ENCODE assay signal across 25 mouse cellular contexts in genomic region chr8:30551051-30551450, GRCm38 (mm10).
"Had no signal": no experiment of that assay in that cellular context is flagged by ENCODE, and none has a peak within 500 bp of the region (broad histone marks: within the 10 kb centered on the region; RNA-seq: fewer than 3 reads in every experiment).

No protein-coding gene starts in this region.

- H3K9ac ChIP-seq: heart, embryonic 13.5 days; heart, embryonic 15.5 days; hindbrain, embryonic 14.5 days; kidney, embryonic 15.5 days; limb, embryonic 12.5 days; limb, embryonic 15.5 days; liver, embryonic 12.5 days; liver, embryonic 14.5 days had no signal

- H3K9me3 ChIP-seq: heart, embryonic 13.5 days; heart, embryonic 15.5 days; kidney, embryonic 15.5 days; limb, embryonic 12.5 days; limb, embryonic 15.5 days; liver, embryonic 12.5 days had no signal

- H3K27me3 ChIP-seq: heart, embryonic 13.5 days; heart, embryonic 15.5 days; kidney, embryonic 15.5 days; limb, embryonic 12.5 days; limb, embryonic 15.5 days; liver, embryonic 12.5 days had no signal

- H3K4me3 ChIP-seq: heart, adult 2 months; heart, embryonic 13.5 days; heart, embryonic 15.5 days; kidney, embryonic 15.5 days; limb, embryonic 12.5 days; limb, embryonic 15.5 days; liver, embryonic 12.5 days had no signal

- H3K36me3 ChIP-seq: heart, embryonic 13.5 days; heart, embryonic 15.5 days; kidney, embryonic 15.5 days; limb, embryonic 12.5 days; limb, embryonic 15.5 days; liver, embryonic 12.5 days had no signal

- H3K4me2 ChIP-seq: heart, embryonic 11.5 days; heart, embryonic 13.5 days; heart, embryonic 15.5 days; hindbrain, embryonic 14.5 days; kidney, embryonic 15.5 days; limb, embryonic 12.5 days; limb, embryonic 15.5 days; liver, embryonic 12.5 days had no signal

- H3K4me1 ChIP-seq: heart, embryonic 13.5 days; heart, embryonic 15.5 days; kidney, embryonic 15.5 days; limb, embryonic 12.5 days; limb, embryonic 15.5 days; liver, embryonic 12.5 days had no signal

- DNase-seq: gastrocnemius, postnatal 14 days; gastrocnemius, postnatal 36 days; heart, adult 11 months; heart, adult 2 months; heart, postnatal 14 days; heart, postnatal 36 days; kidney, adult 11 months; kidney, adult 2 months; kidney, adult 9 months; kidney, postnatal 14 days; kidney, postnatal 36 days; layer of hippocampus, adult 9-11 months; layer of hippocampus, postnatal 36 days had no signal

- ATAC-seq: hindbrain, embryonic 16.5 days; intestine, embryonic 16.5 days; liver, embryonic 12.5 days had no signal

- H3K27ac ChIP-seq: heart, adult 2 months; heart, embryonic 13.5 days; heart, embryonic 15.5 days; hindbrain, embryonic 14.5 days; kidney, embryonic 15.5 days; kidney, postnatal 0 days; limb, embryonic 12.5 days; limb, embryonic 15.5 days; liver, embryonic 12.5 days; liver, embryonic 14.5 days had no signal
